Mouse (Mus musculus): Measurements from ENCODE around the gene Dpp6.

Dpp6 gene

GRCm38 (mm10) chr5:26969941-26970590 is 153.1 kb downstream of the Dpp6 start:
- no peak for DNase-seq

GRCm38 (mm10) chr5:26973166-26973565 is 156.2 kb downstream of the Dpp6 start:
- no peak for DNase-seq

- no peak for DNase-seq
Observed at GRCm38 (mm10) chr5:26979348-26979747, 162.3 kb downstream of the Dpp6 start.

- DNase-seq = no peak
Observed at GRCm38 (mm10) chr5:26979755-26980154, 162.8 kb downstream of the Dpp6 start.

GRCm38 (mm10) chr5:26985114-26985513 is 168.1 kb downstream of the Dpp6 start:
- DNase-seq = no peak

- DNase-seq = no peak
Observed at GRCm38 (mm10) chr5:26991587-26991986, 174.6 kb downstream of the Dpp6 start.

- DNase-seq = no peak
Observed at GRCm38 (mm10) chr5:27003537-27003936, 186.5 kb downstream of the Dpp6 start.

- DNase-seq = peak; percentile 94
Observed at GRCm38 (mm10) chr5:27009157-27009556, 192.2 kb downstream of the Dpp6 start.

GRCm38 (mm10) chr5:27010582-27010981 is 193.6 kb downstream of the Dpp6 start:
- peak; percentile 94 for DNase-seq

- DNase-seq = no peak
Observed at GRCm38 (mm10) chr5:27018314-27018956, 201.4 kb downstream of the Dpp6 start.

GRCm38 (mm10) chr5:27028611-27029010 is 211.6 kb downstream of the Dpp6 start:
- DNase-seq = no peak

GRCm38 (mm10) chr5:27029784-27030183 is 212.8 kb downstream of the Dpp6 start:
- DNase-seq = no peak

- no peak for DNase-seq
Observed at GRCm38 (mm10) chr5:27034858-27035257, 217.9 kb downstream of the Dpp6 start.

GRCm38 (mm10) chr5:27035291-27035690 is 218.3 kb downstream of the Dpp6 start:
- DNase-seq = no peak

GRCm38 (mm10) chr5:27035891-27036290 is 218.9 kb downstream of the Dpp6 start:
- DNase-seq = peak; percentile 95

GRCm38 (mm10) chr5:27037796-27038195 is 220.8 kb downstream of the Dpp6 start:
- DNase-seq = no peak

- peak; percentile 86 for DNase-seq
Observed at GRCm38 (mm10) chr5:27048167-27048566, 231.2 kb downstream of the Dpp6 start.

- DNase-seq = peak; percentile 45
Observed at GRCm38 (mm10) chr5:27048926-27049325, 231.9 kb downstream of the Dpp6 start.

GRCm38 (mm10) chr5:27049341-27050091 is 232.5 kb downstream of the Dpp6 start:
- DNase-seq = peak; percentile 57

- peak; percentile 74 for DNase-seq
Observed at GRCm38 (mm10) chr5:27051250-27051649, 234.2 kb downstream of the Dpp6 start.

GRCm38 (mm10) chr5:27052441-27052840 is 235.4 kb downstream of the Dpp6 start:
- no peak for DNase-seq

GRCm38 (mm10) chr5:27056436-27056835 is 239.4 kb downstream of the Dpp6 start:
- no peak for DNase-seq

- DNase-seq = no peak
Observed at GRCm38 (mm10) chr5:27060114-27060513, 243.1 kb downstream of the Dpp6 start.

- no peak for DNase-seq
Observed at GRCm38 (mm10) chr5:27063871-27064270, 246.9 kb downstream of the Dpp6 start.

Data from cerebellum, adult 9-10 months (tissue).